ENCODE assay signal across 8 mouse cellular contexts in the genomic region with DNA sequence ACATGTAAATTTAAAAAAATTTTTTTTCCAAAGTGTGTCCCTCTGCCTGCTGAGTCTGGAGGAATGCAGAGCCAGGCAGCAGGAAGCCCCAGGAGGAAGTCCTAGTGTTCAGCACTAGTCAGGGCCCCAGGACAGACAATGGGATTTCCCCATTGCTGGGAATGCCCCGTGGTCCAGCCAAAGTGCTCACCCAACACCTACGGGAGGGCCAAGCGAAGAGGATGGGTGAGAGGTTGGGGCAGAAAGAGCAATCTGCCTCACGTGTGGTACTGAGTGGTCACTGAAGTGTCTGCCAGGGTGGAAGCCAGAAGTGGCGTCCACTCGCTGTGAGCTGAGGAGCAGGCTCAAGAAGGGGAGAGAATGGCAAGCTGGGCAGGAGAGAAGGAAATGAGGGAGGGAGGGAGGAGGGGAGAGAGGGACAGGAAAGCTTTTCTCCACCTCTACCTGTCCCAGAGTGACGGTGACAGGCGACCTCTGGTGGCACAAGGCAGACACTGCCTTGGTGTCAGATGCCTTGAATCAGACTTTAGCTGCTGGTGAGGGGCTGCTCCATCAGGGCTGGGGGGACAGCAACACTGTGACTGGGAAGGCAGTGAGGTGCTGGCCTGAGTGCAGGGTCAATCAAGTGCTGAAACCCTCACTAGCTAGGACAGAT. TPM values are rescaled to one million over a fixed set of nuclear protein-coding genes. Genes with fewer than 3 reads are reported as not detected.
DNase-seq lines count a peak whose midpoint lies in the region; ATAC-seq and TF ChIP-seq lines count a peak whose summit lies in the region.

No protein-coding gene starts in this region.

- peak overlapping the region; percentile 31; the same call in 1 of the 2 replicates for H3K4me2 ChIP-seq in CH12.LX (ENCODE audit: insufficient read depth, low read depth, poor library complexity, severe bottlenecking)
- no peak overlapping the region for H3K4me2 ChIP-seq in lung, postnatal 0 days (replicated peaks; ENCODE audit: low read depth, low read length)

- H3K27me3 ChIP-seq in CH12.LX (replicated peaks): peaks cover 33% of the 10 kb centered on the region
- no peaks in the 10 kb centered on the region for H3K27me3 ChIP-seq in embryonic facial prominence, embryonic 10.5 days (replicated peaks; ENCODE audit: low read depth, poor library complexity, severe bottlenecking)
- H3K27me3 ChIP-seq in lung, postnatal 0 days (replicated peaks; ENCODE audit: insufficient read depth, low read length): no peaks in the 10 kb centered on the region

- H3K79me2 ChIP-seq in CH12.LX (replicated peaks; ENCODE audit: control insufficient read depth, extremely low read depth, insufficient read depth, poor library complexity, severe bottlenecking): peaks cover 2% of the 10 kb centered on the region; the same call in 1 of the 2 replicates

- dilution Hi-C loops in CH12.LX (cut with MboI; ENCODE audit: extremely low pct_ligation_motif_present, extremely low pct_unique_long_range_greater_than_20kb, low sequenced_read_pairs): no loop called here

- TF ChIP-seq EP300 in CH12.LX (IDR thresholded peaks at IDR 0.05; ENCODE audit: low read length): no peak
- no peak for TF ChIP-seq EP300 in lung, postnatal 0 days (IDR thresholded peaks at IDR 0.05)

- H3K4me1 ChIP-seq in CH12.LX (ENCODE audit: control insufficient read depth in 1 of 2, insufficient read depth in 2 of 2): peaks cover 16 to 20% of the 10 kb centered on the region in 2 experiments
- H3K4me1 ChIP-seq in embryonic facial prominence, embryonic 10.5 days: peaks cover 35% of the 10 kb centered on the region
- H3K4me1 ChIP-seq in lung, postnatal 0 days (ENCODE audit: insufficient read depth, low read depth, low read length): no peaks in the 10 kb centered on the region

- no peak for TF ChIP-seq POLR2A in CH12.LX (IDR thresholded peaks at IDR 0.05; ENCODE audit: low read depth, low read length)

- H3K27ac ChIP-seq in CH12.LX (ENCODE audit: insufficient read depth, low read depth): no peak overlapping the region
- 0 out of 2 replicates have a peak overlapping the region, but pooled peaks have one; percentile 41 for H3K27ac ChIP-seq in embryonic facial prominence, embryonic 10.5 days (replicated peaks)
- H3K27ac ChIP-seq in lung, postnatal 0 days (ENCODE audit: low read length): no peak overlapping the region

- peaks cover 15 to 30% of the 10 kb centered on the region in 2 experiments for H3K36me3 ChIP-seq in CH12.LX (replicated peaks in 1 of 2; ENCODE audit: control insufficient read depth in 1 of 2, insufficient read depth in 1 of 2, low read length in 1 of 2)
- H3K36me3 ChIP-seq in embryonic facial prominence, embryonic 10.5 days (replicated peaks): peaks cover 33% of the 10 kb centered on the region
- H3K36me3 ChIP-seq in lung, postnatal 0 days (ENCODE audit: insufficient read depth, low read length): no peaks in the 10 kb centered on the region

- peak; percentile 83 for TF ChIP-seq RAD21 in CH12.LX (IDR thresholded peaks at IDR 0.05; ENCODE audit: low read depth, low read length)

- H3K9me3 ChIP-seq in CH12.LX (replicated peaks; ENCODE audit: low read length): no peaks in the 10 kb centered on the region
- H3K9me3 ChIP-seq in embryonic facial prominence, embryonic 10.5 days: no peaks in the 10 kb centered on the region
- no peaks in the 10 kb centered on the region for H3K9me3 ChIP-seq in lung, postnatal 0 days (ENCODE audit: low read length)

- H3K9ac ChIP-seq in CH12.LX (ENCODE audit: insufficient read depth, low read depth): no peak overlapping the region
- no peak overlapping the region for H3K9ac ChIP-seq in lung, postnatal 0 days (replicated peaks; ENCODE audit: low read depth)

- WGBS in embryonic facial prominence, embryonic 10.5 days: 26% methylated on average over 8 of the region's 8 CpGs
- 12% methylated on average over 8 of the region's 8 CpGs for WGBS in lung, postnatal 0 days

- peak; percentile 80 to 90 for TF ChIP-seq CTCF in CH12.LX (conservative IDR thresholded peaks at IDR 0.05 in 1 of 2, IDR thresholded peaks at IDR 0.05 in 1 of 2; ENCODE audit: low read depth in 2 of 2, low read length in 2 of 2)
- peak; percentile 97 for TF ChIP-seq CTCF in lung, postnatal 0 days (IDR thresholded peaks at IDR 0.05)

- H3K4me3 ChIP-seq in CH12.LX (replicated peaks in 1 of 3; ENCODE audit: low read depth in 2 of 3, low read length in 2 of 3, poor library complexity in 1 of 3): peak overlapping the region in 1 of 3 experiments; percentile 6
- peak overlapping the region; percentile 12; the same call in 1 of the 2 replicates for H3K4me3 ChIP-seq in embryonic facial prominence, embryonic 10.5 days
- no peak overlapping the region for H3K4me3 ChIP-seq in lung, postnatal 0 days (ENCODE audit: low read depth, low read length)

- ATAC-seq in activated CD4-positive, CD25-positive, alpha-beta regulatory T cell, adult 4 months: peak; percentile 79
- peak; percentile 53 for ATAC-seq in lung, postnatal 0 days

- peak; percentile 44 for DNase-seq in CH12.LX (ENCODE audit: extremely low read depth)
- peak; percentile 78 for DNase-seq in embryonic facial prominence, embryonic 10.5 days (ENCODE audit: low spot score)
- peak; percentile 43 to 45 for DNase-seq in heart, postnatal 36 days
- DNase-seq in kidney, postnatal 36 days: peak; percentile 55 to 79
- peak; percentile 77 for DNase-seq in lung, postnatal 0 days (ENCODE audit: low spot score)
- DNase-seq in retina, embryonic 14.5 days (ENCODE audit: low spot score): peak; percentile 72
- no peak for DNase-seq in urinary bladder, adult 2 months (ENCODE audit: low spot score)

- in situ Hi-C loops in CH12.LX (cut with MboI; ENCODE audit: low pct_ligation_motif_present, low pct_unique_long_range_greater_than_20kb, low sequenced_read_pairs): no loop called here

- intact Hi-C loops in heart, postnatal 36 days (cut with DNase I): loop anchor here (1.0 to 10.0 kb wide), 3 partner anchors 96 to 522 kb away; a partner anchor contains a TSS

TF ChIP-seq in CH12.LX, 34 proteins besides CTCF, POLR2A, EP300 and RAD21:
- TF ChIP-seq MEF2A (IDR thresholded peaks at IDR 0.05; ENCODE audit: borderline replicate concordance, low read depth, low read length): no peak
- TF ChIP-seq BHLHE40 (IDR thresholded peaks at IDR 0.05; ENCODE audit: low read depth, low read length): peak; percentile 56
- TF ChIP-seq SMC3 (IDR thresholded peaks at IDR 0.05; ENCODE audit: low read depth, low read length): peak; percentile 87
- TF ChIP-seq NELFE (IDR thresholded peaks at IDR 0.05; ENCODE audit: low read depth, low read length): peak; percentile 24; the same call in 1 of the 2 replicates
- no peak for TF ChIP-seq RCOR1 (conservative IDR thresholded peaks at IDR 0.05; ENCODE audit: low read depth, low read length)
- TF ChIP-seq ZC3H11A (IDR thresholded peaks at IDR 0.05; ENCODE audit: low read depth, low read length): 0 out of 2 replicates have a peak, but pooled peaks have one; percentile 8

RNA-seq across cellular contexts. Expression of a gene that starts 6.1 kb away (rescaled TPM):
- total RNA-seq in CH12.LX (2012; rRNA removed): 17.5 and 20.3 TPM in 2 replicates
- total RNA-seq in CH12.LX (2014; rRNA removed): 12.1 and 13.0 TPM in 2 replicates
- polyA plus RNA-seq in CH12.LX (2012; ENCODE audit: insufficient read length, low read depth): 14.8 and 16.0 TPM in 2 replicates
- 1 to 10 TPM; 3.1 to 4.6 TPM for polyA plus RNA-seq in activated CD4-positive, CD25-positive, alpha-beta regulatory T cell, adult 4 months (2017; shearing (Covaris generic))
- polyA plus RNA-seq in embryonic facial prominence, embryonic 10.5 days (2016; fragmentation: Nextera tagmentation; extraction: Ambion mirVana): 57.1 and 59.5 TPM in 2 replicates
- total RNA-seq in heart, postnatal 36 days (2021): 1 to 10 TPM; 9.3 to 9.7 TPM
- 21.5 and 22.5 TPM in 2 replicates for polyA plus RNA-seq in lung, postnatal 0 days (2015; fragmentation: Nextera tagmentation; extraction: Ambion mirVana)
- 17.6 and 19.6 TPM in 2 replicates for polyA plus RNA-seq in urinary bladder, adult 2 months (2012; rRNA removed)

RNA-seq across cellular contexts. Expression of a gene that starts 14.0 kb away (rescaled TPM):
- not detected in 2 replicates for total RNA-seq in CH12.LX (2012; rRNA removed)
- not detected in 2 replicates for total RNA-seq in CH12.LX (2014; rRNA removed)
- polyA plus RNA-seq in CH12.LX (2012; ENCODE audit: insufficient read length, low read depth): not detected in 2 replicates
- polyA plus RNA-seq in activated CD4-positive, CD25-positive, alpha-beta regulatory T cell, adult 4 months (2017; shearing (Covaris generic)): not detected
- 0.40 and 0.44 TPM in 2 replicates for polyA plus RNA-seq in embryonic facial prominence, embryonic 10.5 days (2016; fragmentation: Nextera tagmentation; extraction: Ambion mirVana)
- 1 to 10 TPM in 1 of 2 experiments, under 1 TPM in 1; 0.33 to 1.2 TPM for total RNA-seq in heart, postnatal 36 days (2021)
- polyA plus RNA-seq in lung, postnatal 0 days (2015; fragmentation: Nextera tagmentation; extraction: Ambion mirVana): 0.65 and 0.90 TPM in 2 replicates
- polyA plus RNA-seq in urinary bladder, adult 2 months (2012; rRNA removed): 0.47 and 0.62 TPM in 2 replicates

RNA-seq across cellular contexts. Expression of a gene that starts 16.6 kb away (rescaled TPM):
- total RNA-seq in CH12.LX (2012; rRNA removed) (not detected in 2 replicates), CH12.LX (2014; rRNA removed) (not detected in 2 replicates)
- polyA plus RNA-seq in CH12.LX (2012; ENCODE audit: insufficient read length, low read depth): not detected in 2 replicates
- polyA plus RNA-seq in activated CD4-positive, CD25-positive, alpha-beta regulatory T cell, adult 4 months (2017; shearing (Covaris generic)): not detected
- polyA plus RNA-seq in embryonic facial prominence, embryonic 10.5 days (2016; fragmentation: Nextera tagmentation; extraction: Ambion mirVana): 3.9 and 5.5 TPM in 2 replicates
- 1 to 10 TPM; 5.0 to 5.8 TPM for total RNA-seq in heart, postnatal 36 days (2021)
- polyA plus RNA-seq in lung, postnatal 0 days (2015; fragmentation: Nextera tagmentation; extraction: Ambion mirVana): 6.7 and 6.9 TPM in 2 replicates
- polyA plus RNA-seq in urinary bladder, adult 2 months (2012; rRNA removed): 7.1 and 7.3 TPM in 2 replicates
